Mouse (Mus musculus) heart, embryonic 10.5 days (tissue): ENCODE data around the gene Gm20441. TPM values are rescaled to one million over a fixed set of nuclear protein-coding genes. Genes with fewer than 3 reads are reported as not detected.
A peak's percentile ranks its signal among the peaks of the same experiment; 100 is the strongest.
"Not testable (repeated sequence)": the region's sequence is repeated elsewhere in the genome, so short reads cannot be mapped to it uniquely, and the experiment has no call there.

ENCODE experiments used
- DNase-seq: peaks from one replicate; pipeline ENCODE4 v3.0.0-alpha.2; 2017; ENCODE audit warnings: low spot score
- H3K27ac ChIP-seq: fragments of 300-500 bp; sonication (generic); 2 replicates; pipeline ENCODE4 v1.5.1; 2016; ENCODE audit warnings: mild to moderate bottlenecking
- H3K27me3 ChIP-seq: fragments of 300-500 bp; sonication (generic); 2 replicates; pipeline ENCODE4 v1.6.1; 2016; ENCODE audit warnings: mild to moderate bottlenecking; ENCODE audit not compliant: poor library complexity, insufficient read depth, severe bottlenecking
- H3K36me3 ChIP-seq: fragments of 300-500 bp; sonication (generic); 2 replicates; pipeline ENCODE4 v1.6.1; 2016; ENCODE audit warnings: mild to moderate bottlenecking, moderate library complexity
- H3K4me1 ChIP-seq: fragments of 300-500 bp; sonication (generic); 2 replicates; pipeline ENCODE4 v1.6.1; 2016; ENCODE audit warnings: mild to moderate bottlenecking
- H3K4me3 ChIP-seq: fragments of 300-500 bp; sonication (generic); 2 replicates; pipeline ENCODE4 v1.5.1; 2016; ENCODE audit warnings: mild to moderate bottlenecking, moderate library complexity
- H3K9me3 ChIP-seq: fragments of 300-500 bp; sonication (generic); 2 replicates; pipeline ENCODE4 v1.6.1; 2016; ENCODE audit warnings: mild to moderate bottlenecking, moderate library complexity
- WGBS: fragments of 180-500 bp; shearing (Covaris S2); methylation state at CpG from one replicate; pipeline ENCODE4 v1.1.7; 2016; 5-methylcytosine and 5-hydroxymethylcytosine counted together
- polyA plus RNA-seq: library from polyadenylated mRNA; unstranded; fragments of >200 nt; fragmentation: Nextera tagmentation; extraction: Ambion mirVana; gene quantifications from 2 replicates; pipeline ENCODE4 v1.2.1, GENCODE M21; 2016

The Gm20441 gene
- polyA plus RNA-seq, 1 experiment from 2014 or later, result not detected

GRCm38 (mm10) chr10:75774102-75774501, 6.7 kb downstream of the Gm20441 start:
- Histone ChIP-seq H3K9me3 (no peaks in the 10 kb centered on the region), H3K27me3 (peaks cover 15% of the 10 kb centered on the region; the same call in 1 of the 2 replicates), H3K36me3 (no peaks in the 10 kb centered on the region), H3K4me1 (peaks cover 17% of the 10 kb centered on the region), H3K4me3 (no peak overlapping the region), H3K27ac (no peak overlapping the region)
- DNase-seq, result no peak
- WGBS, result 90% methylated on average over 5 of the region's 5 CpGs

- Histone ChIP-seq H3K4me3 (peak within 1 kb of the TSS; percentile 76), H3K36me3 (no peaks in the 10 kb centered on the region), H3K27me3 (peaks cover 9% of the 10 kb centered on the region; the same call in 1 of the 2 replicates), H3K27ac (peak within 1 kb of the TSS; percentile 76), H3K9me3 (no peaks in the 10 kb centered on the region), H3K4me1 (peaks cover 17% of the 10 kb centered on the region)
- peak; percentile 98 for DNase-seq
- WGBS, result under 1% methylated on average over 47 of the region's 47 CpGs
Observed at GRCm38 (mm10) chr10:75772795-75773664, 7.7 kb downstream of the Gm20441 start, which contains the start of gene Ddt. Ddt (minus strand) TSS chr10:75773414.

GRCm38 (mm10) chr10:75767756-75768155, 13.0 kb downstream of the Gm20441 start:
- H3K9me3 ChIP-seq, H3K27ac ChIP-seq, DNase-seq, H3K36me3 ChIP-seq, H3K27me3 ChIP-seq, H3K4me3 ChIP-seq: not testable (repeated sequence)
- H3K4me1 ChIP-seq, result peaks cover 23% of the 10 kb centered on the region
- 38% methylated on average over 5 of the region's 5 CpGs for WGBS

GRCm38 (mm10) chr10:75766856-75767255, 13.9 kb downstream of the Gm20441 start:
- Histone ChIP-seq H3K9me3 (no peaks in the 10 kb centered on the region), H3K36me3 (0 out of 2 replicates have a peak, but pooled peaks cover 2% of the 10 kb centered on the region), H3K27me3 (no peaks in the 10 kb centered on the region), H3K4me1 (peaks cover 18% of the 10 kb centered on the region; the same call in 1 of the 2 replicates), H3K27ac (no peak overlapping the region), H3K4me3 (no peak overlapping the region)
- WGBS, result 81% methylated on average over 6 of the region's 6 CpGs
- DNase-seq, result no peak

GRCm38 (mm10) chr10:75764519-75765473, 16.0 kb downstream of the Gm20441 start:
- DNase-seq, result peak; percentile 92
- no peaks in the 10 kb centered on the region for H3K9me3 ChIP-seq
- H3K27me3 ChIP-seq, result no peaks in the 10 kb centered on the region
- under 1% methylated on average over 27 of the region's 27 CpGs for WGBS
- peaks cover 14% of the 10 kb centered on the region; the same call in 1 of the 2 replicates for H3K4me1 ChIP-seq
- H3K4me3 ChIP-seq, result peak overlapping the region; percentile 94
- H3K27ac ChIP-seq, result peak overlapping the region; percentile 91
- H3K36me3 ChIP-seq, result peaks cover 16% of the 10 kb centered on the region

- peak; percentile 99 for DNase-seq
- under 1% methylated on average over 61 of the region's 61 CpGs for whole genome bisulfite sequencing
- Histone ChIP-seq H3K4me3 (peak within 1 kb of the TSS; percentile 94), H3K27ac (peak within 1 kb of the TSS; percentile 91), H3K36me3 (peaks cover 23% of the 10 kb centered on the region), H3K9me3 (no peaks in the 10 kb centered on the region), H3K4me1 (peaks cover 14% of the 10 kb centered on the region; the same call in 1 of the 2 replicates), H3K27me3 (no peaks in the 10 kb centered on the region)
Observed at GRCm38 (mm10) chr10:75763682-75764518, 16.9 kb downstream of the Gm20441 start, which contains the start of gene Cabin1. Cabin1 (minus strand) TSS chr10:75764341.

- no peak overlapping the region for H3K27ac ChIP-seq
- DNase-seq, result no peak
- WGBS, result 91% methylated on average over 3 of the region's 3 CpGs
- no peak overlapping the region for H3K4me3 ChIP-seq
- peaks cover 33% of the 10 kb centered on the region for H3K36me3 ChIP-seq
- no peaks in the 10 kb centered on the region for H3K27me3 ChIP-seq
- no peaks in the 10 kb centered on the region for H3K9me3 ChIP-seq
- H3K4me1 ChIP-seq, result peaks cover 14% of the 10 kb centered on the region; the same call in 1 of the 2 replicates
Observed at GRCm38 (mm10) chr10:75762413-75762812, 18.3 kb downstream of the Gm20441 start.

GRCm38 (mm10) chr10:75760311-75760710, 20.4 kb downstream of the Gm20441 start:
- Histone ChIP-seq H3K27ac (no peak overlapping the region), H3K36me3 (peaks cover 45% of the 10 kb centered on the region), H3K4me3 (no peak overlapping the region), H3K27me3 (no peaks in the 10 kb centered on the region), H3K4me1 (peaks cover 14% of the 10 kb centered on the region; the same call in 1 of the 2 replicates), H3K9me3 (no peaks in the 10 kb centered on the region)
- WGBS, result 95% methylated on average over 3 of the region's 3 CpGs
- no peak for DNase-seq

- Histone ChIP-seq H3K36me3 (peaks cover 78% of the 10 kb centered on the region), H3K27ac (no peak overlapping the region), H3K4me1 (no peaks in the 10 kb centered on the region), H3K27me3 (no peaks in the 10 kb centered on the region), H3K9me3 (no peaks in the 10 kb centered on the region), H3K4me3 (no peak overlapping the region)
- 92% methylated on average over 11 of the region's 11 CpGs for WGBS
- DNase-seq, result no peak
Observed at GRCm38 (mm10) chr10:75756719-75757118, 24.0 kb downstream of the Gm20441 start.

GRCm38 (mm10) chr10:75744017-75744416, 36.7 kb downstream of the Gm20441 start:
- 47% methylated on average over 3 of the region's 3 CpGs for WGBS
- no peak for DNase-seq
- Histone ChIP-seq H3K4me1 (no peaks in the 10 kb centered on the region), H3K9me3 (no peaks in the 10 kb centered on the region), H3K36me3 (peaks cover 95% of the 10 kb centered on the region), H3K4me3 (no peak overlapping the region), H3K27ac (no peak overlapping the region), H3K27me3 (no peaks in the 10 kb centered on the region)

- Histone ChIP-seq H3K36me3 (peaks cover 95% of the 10 kb centered on the region), H3K27me3 (no peaks in the 10 kb centered on the region), H3K9me3 (no peaks in the 10 kb centered on the region), H3K27ac (no peak overlapping the region), H3K4me1 (no peaks in the 10 kb centered on the region), H3K4me3 (no peak overlapping the region)
- DNase-seq, result no peak
- WGBS, result 90% methylated on average over 12 of the region's 12 CpGs
Observed at GRCm38 (mm10) chr10:75743369-75743768, 37.4 kb downstream of the Gm20441 start.

GRCm38 (mm10) chr10:75740866-75741265, 39.9 kb downstream of the Gm20441 start:
- Histone ChIP-seq H3K27ac (no peak overlapping the region), H3K9me3 (no peaks in the 10 kb centered on the region), H3K4me1 (no peaks in the 10 kb centered on the region), H3K4me3 (no peak overlapping the region), H3K36me3 (peaks cover 91% of the 10 kb centered on the region), H3K27me3 (no peaks in the 10 kb centered on the region)
- no peak for DNase-seq
- 89% methylated on average over 3 of the region's 3 CpGs for WGBS
